In the genomic region with DNA sequence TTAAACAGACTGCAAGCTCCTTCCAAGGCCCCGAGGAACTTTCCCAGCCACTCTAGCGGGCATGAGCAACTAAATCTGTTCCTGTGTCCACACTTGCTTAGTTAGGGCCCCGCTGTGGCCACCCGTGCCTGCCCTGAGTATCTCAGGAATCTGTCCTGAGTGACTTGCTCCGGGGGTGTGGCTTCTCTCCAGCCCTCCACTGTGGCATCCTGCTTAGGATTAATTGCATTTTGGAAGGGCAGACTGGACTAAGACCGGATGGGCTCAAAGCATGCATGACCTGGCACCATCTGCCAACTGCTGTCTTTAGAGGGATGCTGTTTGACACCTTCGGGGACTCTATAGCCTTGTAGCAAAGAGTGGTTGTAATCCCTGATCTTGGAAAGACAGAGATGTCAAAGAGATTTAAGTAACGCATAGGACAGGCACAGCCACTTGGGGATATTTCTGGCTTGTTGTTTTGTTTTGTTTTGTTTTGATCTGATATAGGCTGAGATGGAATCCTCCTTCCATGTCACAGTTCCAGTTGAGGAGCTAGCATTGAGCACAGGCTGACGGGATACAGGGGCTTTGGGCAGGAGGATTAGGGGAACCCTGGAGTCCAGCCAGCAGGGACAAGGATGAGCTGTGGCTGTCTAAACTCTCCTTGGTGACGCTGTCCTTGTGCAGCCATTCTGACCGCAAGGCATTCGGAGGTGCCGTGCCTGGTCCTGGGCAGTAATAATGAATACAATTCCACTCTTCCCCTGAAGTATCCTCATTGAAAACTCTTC, we compare ENCODE assay signal across 11 mouse cellular contexts. TPM values are rescaled to one million over a fixed set of nuclear protein-coding genes. Genes with fewer than 3 reads are reported as not detected.
DNase-seq lines count a peak whose midpoint lies in the region; ATAC-seq lines count a peak whose summit lies in the region.
"Had no signal": no experiment of that assay in that cellular context is flagged by ENCODE, and none has a peak within 500 bp of the region (broad histone marks: within the 10 kb centered on the region; RNA-seq: fewer than 3 reads in every experiment).

No protein-coding gene starts in this region.

- no peak overlapping the region for H3K4me3 ChIP-seq in embryonic facial prominence, embryonic 13.5 days
- no peak overlapping the region for H3K4me3 ChIP-seq in limb, embryonic 12.5 days (replicated peaks)
- H3K4me3 ChIP-seq: erythroblast, embryonic 14.5 days had no signal

- 0 out of 2 replicates have a peak, but pooled peaks cover 2% of the 10 kb centered on the region for H3K9me3 ChIP-seq in embryonic facial prominence, embryonic 13.5 days
- peaks cover 6% of the 10 kb centered on the region; the same call in 1 of the 2 replicates for H3K9me3 ChIP-seq in limb, embryonic 12.5 days

- no peaks in the 10 kb centered on the region for H3K36me3 ChIP-seq in embryonic facial prominence, embryonic 13.5 days
- H3K36me3 ChIP-seq in limb, embryonic 12.5 days: peaks cover 5% of the 10 kb centered on the region; the same call in 1 of the 2 replicates

- WGBS in embryonic facial prominence, embryonic 13.5 days: 59% methylated on average over 13 of the region's 13 CpGs
- WGBS in limb, embryonic 12.5 days: 58% methylated on average over 13 of the region's 13 CpGs

- no peak overlapping the region for H3K4me2 ChIP-seq in embryonic facial prominence, embryonic 13.5 days
- H3K4me2 ChIP-seq in limb, embryonic 12.5 days: peak overlapping the region; percentile 43

- H3K27ac ChIP-seq in embryonic facial prominence, embryonic 13.5 days: peak overlapping the region; percentile 39; the same call in 1 of the 2 replicates
- H3K27ac ChIP-seq in limb, embryonic 12.5 days: peak overlapping the region; percentile 97

- no peak for ATAC-seq in embryonic facial prominence, embryonic 13.5 days (ENCODE audit: insufficient number of reproducible peaks, insufficient read depth, low FRiP score, low TSS enrichment, low read depth)
- no peak for ATAC-seq in limb, embryonic 12.5 days (ENCODE audit: insufficient number of reproducible peaks, insufficient read depth, low FRiP score, low TSS enrichment, low read depth)

- H3K9ac ChIP-seq in embryonic facial prominence, embryonic 13.5 days: peak overlapping the region; percentile 51
- H3K9ac ChIP-seq in limb, embryonic 12.5 days (replicated peaks): no peak overlapping the region

- peaks cover 21% of the 10 kb centered on the region for H3K4me1 ChIP-seq in embryonic facial prominence, embryonic 13.5 days
- peaks cover 46% of the 10 kb centered on the region for H3K4me1 ChIP-seq in limb, embryonic 12.5 days (replicated peaks)

- intact Hi-C loops in left cerebral cortex, postnatal 4 days (cut with DNase I): loop anchor here (5.0 kb wide), 2 partner anchors 54 to 104 kb away; partner anchors contain the start of gene Spsb4
- intact Hi-C loops in left cerebral cortex, postnatal 10 days (cut with DNase I): loop anchor here (5.0 kb wide), 2 partner anchors 46 to 54 kb away; partner anchors contain the start of gene Spsb4

- peak; percentile 36 to 57 for DNase-seq in cerebellum, postnatal 25 days
- no peak for DNase-seq in cerebellum, postnatal 4 days (ENCODE audit: low spot score in 2 of 2)
- peak; percentile 70 for DNase-seq in left cerebral cortex, postnatal 4 days
- no peak for DNase-seq in left cerebral cortex, postnatal 10 days (ENCODE audit: extremely low spot score in 1 of 2, low spot score in 2 of 2)
- DNase-seq in layer of hippocampus, postnatal 25 days (ENCODE audit: extremely low spot score in 1 of 2, low spot score in 1 of 2): no peak
- no peak for DNase-seq in testis, postnatal 14 days (ENCODE audit: low spot score)
- DNase-seq: gastrocnemius, postnatal 14 days; thymus, adult 2 months had no signal

- no peaks in the 10 kb centered on the region for H3K27me3 ChIP-seq in embryonic facial prominence, embryonic 13.5 days
- no peaks in the 10 kb centered on the region for H3K27me3 ChIP-seq in limb, embryonic 12.5 days

RNA-seq across cellular contexts. Expression of gene Spsb4, which starts 55.0 kb away (rescaled TPM):
- 10 to 100 TPM; 20.2 to 20.6 TPM for total RNA-seq in left cerebral cortex, postnatal 4 days (2021)
- 10 to 100 TPM in 1 of 2 experiments, 1 to 10 TPM in 1; 8.7 to 11.6 TPM for total RNA-seq in left cerebral cortex, postnatal 10 days (2021)
- 10.9 and 12.7 TPM in 2 replicates for polyA plus RNA-seq in embryonic facial prominence, embryonic 13.5 days (2015; fragmentation: Nextera tagmentation; extraction: Ambion mirVana)
- polyA plus RNA-seq in limb, embryonic 12.5 days (2016; fragmentation: Nextera tagmentation; extraction: Ambion mirVana): 56.2 and 60.8 TPM in 2 replicates
- total RNA-seq in layer of hippocampus, postnatal 25 days (2021): 1 to 10 TPM; 5.1 to 6.1 TPM

Comparison
In these comparisons a context has a peak if more than half of its experiments do, and no peak if none do; other contexts are left out.
1. DNase-seq: peak in cerebellum, postnatal 25 days (2 of 2) and left cerebral cortex, postnatal 4 days (single experiment); none in cerebellum, postnatal 4 days (0 of 2), left cerebral cortex, postnatal 10 days (0 of 2), layer of hippocampus, postnatal 25 days (0 of 2) and testis, postnatal 14 days (single experiment).